Mouse (Mus musculus): ENCODE results near the gene Nup107.

Gene Nup107

GRCm38 (mm10) chr10:117777501-117778327 is 14.8 kb downstream of the Nup107 start:
- DNase-seq (ENCODE audit: low spot score) = no peak

GRCm38 (mm10) chr10:117777103-117777470 is 15.4 kb downstream of the Nup107 start:
- no peak for DNase-seq (ENCODE audit: low spot score)

GRCm38 (mm10) chr10:117776281-117777102 is 16.0 kb downstream of the Nup107 start:
- DNase-seq (ENCODE audit: low spot score) = no peak

- no peak for DNase-seq (ENCODE audit: low spot score)
Observed at GRCm38 (mm10) chr10:117775401-117776144, 16.9 kb downstream of the Nup107 start.

GRCm38 (mm10) chr10:117774817-117775120 is 17.7 kb downstream of the Nup107 start:
- no peak for DNase-seq (ENCODE audit: low spot score)

- no peak for DNase-seq (ENCODE audit: low spot score)
Observed at GRCm38 (mm10) chr10:117774011-117774816, 18.3 kb downstream of the Nup107 start.

- DNase-seq (ENCODE audit: low spot score) = no peak
Observed at GRCm38 (mm10) chr10:117773106-117773720, 19.3 kb downstream of the Nup107 start.

- no peak for DNase-seq (ENCODE audit: low spot score)
Observed at GRCm38 (mm10) chr10:117772364-117773105, 20.0 kb downstream of the Nup107 start.

- DNase-seq (ENCODE audit: low spot score) = no peak
Observed at GRCm38 (mm10) chr10:117771131-117771510, 21.4 kb downstream of the Nup107 start.

- no peak for DNase-seq (ENCODE audit: low spot score)
Observed at GRCm38 (mm10) chr10:117770286-117771130, 22.0 kb downstream of the Nup107 start.

GRCm38 (mm10) chr10:117769541-117770285 is 22.8 kb downstream of the Nup107 start:
- no peak for DNase-seq (ENCODE audit: low spot score)

GRCm38 (mm10) chr10:117768141-117768440 is 24.4 kb downstream of the Nup107 start:
- DNase-seq (ENCODE audit: low spot score) = no peak

- DNase-seq (ENCODE audit: low spot score) = no peak
Observed at GRCm38 (mm10) chr10:117767286-117768140, 25.0 kb downstream of the Nup107 start.

- DNase-seq (ENCODE audit: low spot score) = no peak
Observed at GRCm38 (mm10) chr10:117766896-117767160, 25.7 kb downstream of the Nup107 start.

- no peak for DNase-seq (ENCODE audit: low spot score)
Observed at GRCm38 (mm10) chr10:117766111-117766895, 26.2 kb downstream of the Nup107 start.

GRCm38 (mm10) chr10:117765116-117765894 is 27.2 kb downstream of the Nup107 start:
- no peak for DNase-seq (ENCODE audit: low spot score)

GRCm38 (mm10) chr10:117764598-117764997 is 27.9 kb downstream of the Nup107 start:
- no peak for DNase-seq (ENCODE audit: low spot score)
